Mouse (Mus musculus) liver, embryonic 14.5 days (tissue): ENCODE data around the gene Rab11fip5.

Experiments used
- CTCF ChIP-seq: IDR thresholded peaks from 2 replicates; pipeline ENCODE4 v1.5.1; 2016; ENCODE audit warnings: antibody characterized with exemption, low read depth, control low read depth
- EP300 ChIP-seq: IDR thresholded peaks from 2 replicates; pipeline ENCODE4 v1.6.1; 2016; ENCODE audit warnings: antibody characterized with exemption, low read depth

GRCm38 (mm10) chr6:85334851-85335250 lies 39.6 kb downstream of the Rab11fip5 start:
- TF ChIP-seq EP300 (no peak), CTCF (no peak)
